Mouse (Mus musculus): ENCODE data around the gene Rbm12b1.
"Not testable (repeated sequence)": the region's sequence is repeated elsewhere in the genome, so short reads cannot be mapped to it uniquely, and the experiment has no call there.

The Rbm12b1 gene

DNA sequence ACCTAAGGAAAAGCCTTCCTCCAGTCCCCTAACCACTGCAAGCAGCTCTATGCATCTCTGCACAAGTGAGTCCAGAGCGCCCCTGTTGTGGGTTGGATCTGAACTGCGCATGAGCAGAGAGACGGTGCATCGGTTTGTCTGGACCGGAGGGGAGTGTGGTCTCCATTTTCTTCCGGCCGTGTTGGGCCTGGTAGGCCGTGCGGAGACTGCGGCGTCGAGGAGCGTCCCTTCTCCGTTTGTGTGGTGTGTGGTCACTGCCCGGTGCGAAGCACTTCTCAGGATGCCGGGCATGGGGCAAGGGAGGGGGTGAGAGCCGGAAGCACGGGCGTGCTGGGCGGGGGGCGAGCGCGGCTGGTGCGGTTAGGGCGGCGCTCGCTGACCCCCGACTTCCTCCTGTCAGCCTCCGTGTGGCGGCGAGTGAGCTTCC lies at the start of gene Rbm12b1:
Gene Rbm12b1 (plus strand): TSS at position 124 of the 427 bp plus-strand sequence.
- DNase-seq (ENCODE audit: low read depth, low spot score): peak; percentile 92

DNA sequence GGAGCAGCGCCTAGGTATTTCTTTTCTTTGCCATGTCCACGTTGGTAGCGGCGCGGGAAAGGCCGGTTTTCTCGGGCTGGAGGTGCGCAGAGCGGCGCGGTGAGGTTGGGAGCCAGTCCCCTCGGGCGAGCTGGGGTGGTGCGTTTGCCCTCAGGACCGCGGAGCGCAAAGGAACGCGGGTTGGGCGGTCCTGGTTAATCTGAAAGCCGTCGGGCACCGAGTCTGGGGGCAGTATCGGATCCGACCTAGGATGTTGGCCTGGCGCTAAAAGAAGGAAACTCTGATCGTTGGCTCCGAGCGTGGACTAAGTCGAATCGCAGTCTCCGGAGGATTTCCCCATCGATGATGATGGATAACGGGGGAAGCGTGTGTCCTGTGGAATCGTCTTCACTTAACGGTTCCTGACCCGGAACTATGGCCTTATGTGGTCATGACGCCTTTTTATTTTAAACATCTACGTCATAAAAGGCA lies 563 bp downstream of the Rbm12b1 start:
- DNase-seq (ENCODE audit: low read depth, low spot score): peak; percentile 25

DNA sequence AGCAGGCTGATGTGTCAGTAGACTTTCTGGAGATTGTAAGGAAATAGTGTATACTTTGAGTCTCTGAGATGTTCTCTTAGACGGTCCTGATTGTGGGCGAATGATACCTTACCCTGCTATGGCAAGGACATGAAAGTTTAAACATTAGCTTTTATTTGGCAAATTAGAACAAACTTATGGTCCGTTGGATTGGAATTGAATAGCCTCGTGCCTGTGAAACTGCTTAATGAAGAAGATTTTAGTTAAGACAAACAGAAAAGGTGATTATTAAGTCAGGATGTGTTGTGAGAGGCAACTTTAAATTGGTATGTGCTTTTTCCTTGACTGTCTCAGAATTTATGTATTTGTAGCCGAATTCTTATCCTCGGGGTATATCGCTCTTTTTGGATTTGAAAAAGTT lies 1.5 kb downstream of the Rbm12b1 start:
- DNase-seq (ENCODE audit: low read depth, low spot score): not testable (repeated sequence)

DNA sequence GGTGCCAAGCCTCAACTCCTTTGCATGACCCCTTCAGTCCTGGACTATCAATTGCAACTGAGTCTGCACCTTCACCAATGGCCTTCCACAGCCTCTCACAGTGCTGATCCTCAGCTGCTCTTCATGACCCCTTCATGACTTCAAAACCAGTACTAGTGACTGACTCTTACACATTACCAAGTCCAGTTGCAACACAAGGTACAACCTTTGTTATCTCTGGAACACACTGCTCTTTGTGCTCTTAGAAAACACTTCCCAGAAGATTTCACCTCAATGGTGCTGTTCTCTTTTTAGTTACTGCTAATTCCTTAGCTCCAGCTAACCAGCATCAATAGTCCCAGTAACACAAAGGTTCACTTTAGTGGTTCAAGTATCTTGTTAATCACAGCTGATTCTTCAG lies 7.6 kb downstream of the Rbm12b1 start:
- no peak for DNase-seq (ENCODE audit: low read depth, low spot score)

DNA sequence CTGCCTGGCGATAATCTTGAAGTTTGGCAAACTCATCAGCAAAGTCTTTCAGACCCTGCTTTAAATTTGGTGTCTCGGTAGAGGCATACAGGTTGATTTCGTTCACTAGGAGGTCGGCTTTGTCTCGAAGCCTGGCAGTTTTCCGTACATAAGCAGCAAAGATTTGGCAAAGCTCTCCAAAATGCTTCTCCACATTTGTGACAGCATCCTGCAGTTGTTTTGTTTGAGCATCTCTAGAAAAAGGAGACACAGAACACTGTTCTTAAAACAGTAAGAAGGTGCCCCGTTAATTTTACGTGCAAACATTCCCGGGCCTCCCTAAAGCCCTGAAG lies 30.9 kb downstream of the Rbm12b1 start:
- no peak for DNase-seq (ENCODE audit: low read depth, low spot score)

DNA sequence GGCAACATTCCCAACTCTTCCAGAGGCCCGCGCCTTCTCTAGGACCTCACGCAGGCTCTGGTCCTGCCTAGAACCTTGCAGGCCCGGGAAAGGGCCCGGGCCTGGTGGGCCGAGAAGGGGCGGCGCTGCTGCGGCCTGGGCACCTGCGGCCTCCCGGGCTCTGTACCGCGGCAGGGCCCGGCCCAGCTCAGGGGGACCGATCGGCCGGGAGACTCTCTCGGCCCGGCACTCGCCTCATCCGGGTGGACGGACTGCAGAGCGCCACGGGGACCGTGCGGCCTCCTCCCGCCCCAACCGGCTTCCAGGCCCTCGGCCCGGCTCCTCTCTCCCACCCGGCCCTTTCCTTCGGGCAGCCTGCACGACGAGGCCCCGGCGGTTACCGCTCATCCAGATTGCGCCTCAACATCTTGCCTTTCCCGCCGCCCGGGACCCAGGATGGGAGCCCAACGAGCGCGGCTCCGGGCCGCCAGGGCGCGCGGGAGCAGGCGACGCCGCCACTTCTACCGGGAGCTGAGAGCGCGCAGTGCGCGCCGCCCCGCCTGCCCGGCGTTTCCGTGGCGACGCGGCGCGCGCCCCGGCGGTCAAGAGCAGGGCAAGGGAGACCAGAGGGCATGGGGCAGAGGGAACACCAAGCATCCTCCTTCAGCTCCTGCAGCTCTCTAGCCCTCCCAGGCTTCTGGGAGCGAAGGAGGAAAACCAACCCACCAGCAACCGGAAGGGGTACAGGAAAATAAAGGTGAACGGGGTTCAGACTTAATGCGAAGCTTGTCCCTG lies 31.4 kb downstream of the Rbm12b1 start, which contains the start of gene Fam92a:
Gene Fam92a (minus strand): TSS at position 698 of the 774 bp plus-strand sequence.
- DNase-seq (ENCODE audit: low read depth, low spot score): peak; percentile 84

DNA sequence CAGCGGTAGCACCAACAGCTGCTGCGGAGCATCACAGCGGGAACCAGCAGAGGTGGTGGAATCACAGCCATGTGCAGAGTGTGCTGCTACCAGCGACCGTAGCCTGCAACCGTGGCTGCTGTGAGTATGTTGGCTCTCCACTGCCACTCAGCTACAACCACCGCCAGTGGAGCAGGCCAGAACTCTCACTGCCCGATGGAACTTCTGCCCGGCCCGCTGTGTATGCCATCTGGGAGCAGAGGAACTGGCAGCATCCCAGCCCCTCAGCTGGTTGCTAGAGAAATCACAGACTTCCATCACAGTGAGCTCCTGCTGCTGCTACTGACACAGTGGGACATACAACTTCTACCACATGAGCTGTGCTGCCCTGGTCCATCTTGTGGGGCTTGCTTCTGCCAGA lies 38.9 kb downstream of the Rbm12b1 start:
- DNase-seq (ENCODE audit: low read depth, low spot score): no peak
